Mouse (Mus musculus) heart, postnatal 14 days (tissue): ENCODE results near the gene Mettl8. TPM values are rescaled to one million over a fixed set of nuclear protein-coding genes. Genes with fewer than 3 reads are reported as not detected.
A peak's percentile ranks its signal among the peaks of the same experiment; 100 is the strongest.

Source experiments
- DNase-seq, 2 experiments: peaks; one replicate each; pipeline ENCODE4 v3.0.0; 2021 to 2022
- intact Hi-C: fragments of 180-260 bp; cut with DNase I; formaldehyde crosslinking; loops from one replicate; pipeline ENCODE4 v1.15.1; 2025
- long read RNA-seq, 2 experiments: library from polyadenylated mRNA; stranded (forward); transcript quantifications; one replicate each; pipeline ENCODE4 v2.0.0; 2021
- total RNA-seq, 2 experiments: library from RNA; stranded (reverse); gene quantifications; 2 replicates each; pipeline ENCODE4 v1.2.3; 2021

Gene Mettl8
- 1 to 10 TPM; 5.6 to 5.9 TPM for total RNA-seq
- long read RNA-seq, experiment 1, transcript Mettl8-204 (10 exons, 2,347 nt), result major isoform, 5 of 13 reads
- long read RNA-seq, experiment 1, partial matches to known transcripts, result 1 of 13 reads
- long read RNA-seq, experiment 1, other reads (novel, unspliced or antisense), result 7 of 13 reads
- long read RNA-seq, experiment 2, transcript Mettl8-204 (10 exons, 2,347 nt), result major isoform, 10 of 16 reads
- long read RNA-seq, experiment 2, partial matches to known transcripts, result 0 of 16 reads
- long read RNA-seq, experiment 2, other reads (novel, unspliced or antisense), result 6 of 16 reads

DNA sequence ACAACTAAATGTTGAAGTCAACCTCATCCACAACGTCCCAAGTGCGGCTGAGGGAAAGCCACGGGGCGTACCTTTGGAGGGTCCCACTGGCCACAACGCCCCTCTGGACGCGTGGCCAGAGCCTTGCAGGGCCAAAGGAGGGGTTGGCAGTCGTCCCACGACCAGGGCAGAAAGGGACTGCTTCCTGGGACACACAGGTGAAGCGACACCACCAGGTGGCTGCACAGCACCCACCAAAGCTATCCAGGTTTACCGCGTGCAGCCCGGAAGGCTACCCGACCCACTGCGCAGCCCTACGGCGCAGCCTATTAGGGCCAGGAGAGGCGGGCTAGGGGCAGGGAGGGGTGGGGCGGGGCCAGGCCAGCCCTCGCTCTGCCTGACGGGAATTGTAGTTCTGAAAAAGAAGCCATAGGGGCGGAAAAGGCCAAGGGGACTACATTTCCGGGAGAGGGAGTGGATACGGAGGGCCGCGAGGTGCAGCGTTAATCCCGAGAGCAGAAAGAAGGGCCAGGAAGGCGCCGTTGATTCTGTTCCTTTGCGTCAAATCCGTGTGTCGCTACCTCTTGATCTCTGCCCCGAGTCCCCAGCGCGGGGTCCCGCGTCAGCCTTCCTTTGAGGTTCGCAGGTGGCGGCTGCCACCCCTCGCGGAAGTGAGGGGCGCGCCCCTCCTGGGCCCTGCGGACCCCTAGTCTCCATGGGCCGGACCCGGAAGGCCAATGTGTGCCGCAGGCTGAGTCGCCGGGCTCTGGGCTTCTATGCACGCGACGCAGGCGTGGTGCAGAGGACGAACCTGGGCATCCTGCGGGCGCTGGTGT, at the start of gene Mettl8, which contains the start of gene Dcaf17:
TSS of gene Mettl8 (minus strand) at position 284 of the 815 bp plus-strand sequence.
TSS of gene Dcaf17 (plus strand) at position 29 of the 815 bp plus-strand sequence.
- intact Hi-C loops, result no loop called here
- peak; percentile 91 to 94 for DNase-seq

DNA sequence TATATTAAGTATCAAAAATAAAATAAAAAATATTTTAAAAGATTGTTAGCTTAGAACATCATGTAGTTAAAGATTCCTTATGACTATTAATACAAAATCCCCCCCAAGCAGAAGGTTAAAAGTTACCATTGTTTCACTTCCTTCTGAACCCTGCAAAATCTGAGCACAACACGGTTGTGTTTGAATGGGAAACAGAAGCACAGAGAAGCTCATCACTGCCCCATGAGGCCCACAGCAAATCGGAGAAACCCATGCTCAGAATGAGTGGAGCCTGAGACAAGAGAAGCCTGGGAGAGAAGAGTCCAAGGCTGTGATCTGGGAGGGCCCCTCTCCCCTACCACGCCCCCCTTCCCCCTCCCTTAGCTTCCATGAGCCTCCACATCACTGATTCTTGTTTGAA, 49.3 kb upstream of the Mettl8 start:
- intact Hi-C loops, result no loop called here
- no peak for DNase-seq

DNA sequence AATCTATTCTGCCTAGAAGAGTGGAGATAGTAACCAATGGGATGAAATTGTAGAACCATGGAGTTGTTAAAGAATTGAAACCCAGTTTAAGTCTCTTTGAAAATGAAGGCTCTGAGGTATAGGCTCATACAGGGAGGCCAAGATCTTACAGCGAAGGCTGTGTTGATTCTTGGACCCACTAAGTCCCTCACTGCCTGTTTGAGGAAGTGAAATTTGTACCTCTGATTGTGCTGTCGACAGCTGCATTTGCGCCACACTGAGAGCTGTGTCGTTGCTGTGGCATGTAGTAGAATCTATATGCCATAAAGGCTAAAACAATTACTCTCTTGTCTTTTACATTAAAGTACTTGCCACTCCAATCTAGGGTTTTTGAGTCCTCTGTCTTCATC, 47.9 kb upstream of the Mettl8 start:
- intact Hi-C loops, result no loop called here
- no peak for DNase-seq

- intact Hi-C loops, result no loop called here
These were observed 47.4 kb upstream of the Mettl8 start for GRCm38 (mm10) chr2:71102621-71103291.

GRCm38 (mm10) chr2:71096170-71096569, 40.8 kb upstream of the Mettl8 start:
- intact Hi-C loops, result no loop called here

More at GRCm38 (mm10) chr2:71102621-71103291, 47.4 kb upstream of the Mettl8 start:
- no peak for DNase-seq

DNA sequence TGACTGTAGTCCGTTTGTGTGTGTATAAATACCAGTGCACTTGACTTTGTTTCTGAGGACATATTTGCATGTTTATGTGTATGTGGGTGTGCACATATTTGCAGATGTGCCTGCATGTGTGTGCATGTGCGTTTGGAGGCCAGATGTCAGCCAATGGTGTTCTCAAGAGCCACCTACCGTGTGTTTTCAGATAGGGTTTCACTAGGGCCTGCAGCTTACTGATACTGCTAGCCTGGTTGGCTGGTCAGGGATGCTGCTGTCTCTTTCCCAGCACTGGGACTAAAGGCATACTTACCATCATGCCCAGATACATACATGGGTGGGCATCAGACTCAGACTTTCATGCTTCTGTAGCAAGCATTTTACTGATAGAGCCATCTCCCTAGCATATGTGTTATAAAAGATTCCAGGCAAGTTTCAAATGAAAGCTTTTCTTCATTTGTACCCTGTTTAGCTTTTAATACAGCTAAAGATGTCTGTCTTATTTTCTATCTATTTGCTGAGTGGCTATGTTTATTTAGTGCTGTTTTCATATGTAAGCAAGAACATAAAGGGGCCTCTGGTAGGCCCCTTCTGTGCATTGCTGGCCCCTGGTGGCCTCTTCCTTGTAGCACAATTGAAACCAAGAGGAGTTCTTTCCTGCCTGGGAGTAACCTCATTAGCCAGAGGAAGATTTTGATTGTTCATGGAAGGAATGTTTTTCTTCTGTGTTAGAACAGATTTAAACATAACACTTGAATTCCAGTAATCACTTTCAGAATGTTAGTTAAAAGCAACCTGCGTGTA, 35.5 kb upstream of the Mettl8 start:
- intact Hi-C loops, result no loop called here
- DNase-seq, result no peak

More at GRCm38 (mm10) chr2:71096170-71096569, 40.8 kb upstream of the Mettl8 start:
- no peak for DNase-seq

DNA sequence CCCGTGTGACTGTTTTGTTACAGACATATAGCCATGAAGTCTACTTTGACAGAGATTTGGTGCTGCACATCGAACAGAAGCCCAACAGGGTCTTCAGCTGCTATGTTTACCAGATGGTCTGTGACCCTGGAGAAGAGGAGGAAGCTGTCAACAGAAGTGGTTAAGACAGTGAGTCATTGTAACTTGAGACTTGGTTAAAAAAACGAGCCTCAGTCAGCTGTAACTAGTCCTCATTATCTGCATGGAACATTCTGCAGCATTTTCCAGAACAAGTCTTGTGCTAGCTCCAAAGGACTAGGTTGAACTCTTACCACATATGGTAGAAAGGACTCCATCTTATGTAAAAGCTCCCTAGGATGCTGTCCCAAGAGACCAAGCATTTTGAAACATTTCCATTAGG, 34.4 kb upstream of the Mettl8 start:
- intact Hi-C loops, result no loop called here
- no peak for DNase-seq

GRCm38 (mm10) chr2:71083454-71084193, 28.2 kb upstream of the Mettl8 start:
- intact Hi-C loops, result no loop called here
- no peak for DNase-seq

- DNase-seq, result no peak
- intact Hi-C loops, result no loop called here
These were observed 27.0 kb upstream of the Mettl8 start for GRCm38 (mm10) chr2:71082416-71082815.

GRCm38 (mm10) chr2:71073828-71074227, 18.4 kb upstream of the Mettl8 start:
- DNase-seq, result no peak
- intact Hi-C loops, result no loop called here

- intact Hi-C loops, result no loop called here
- no peak for DNase-seq
These were observed 17.9 kb upstream of the Mettl8 start for GRCm38 (mm10) chr2:71073330-71073729.

DNA sequence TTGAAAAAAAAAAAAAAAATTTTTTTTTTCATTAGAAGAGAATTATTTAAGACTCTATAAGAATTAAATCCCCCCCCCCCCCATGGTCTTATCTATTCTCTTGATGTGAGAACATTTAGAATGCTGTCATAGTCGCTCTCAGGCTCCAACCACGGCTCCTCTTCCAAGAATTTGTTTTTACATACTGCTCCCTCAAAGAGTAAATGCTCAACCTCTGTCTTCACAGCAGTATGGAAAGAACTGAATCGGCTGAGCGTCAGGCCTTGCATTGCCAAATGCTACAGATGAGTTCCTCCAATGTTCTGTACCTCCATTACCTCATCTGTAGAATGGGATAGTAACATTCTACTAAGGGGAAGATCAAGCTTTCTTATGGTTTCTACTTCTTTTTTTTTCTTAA, 16.2 kb upstream of the Mettl8 start:
- intact Hi-C loops, result no loop called here

GRCm38 (mm10) chr2:71056115-71056835, 892 bp upstream of the Mettl8 start:
- intact Hi-C loops, result no loop called here
- DNase-seq, result no peak

More for the DNA sequence above, 16.2 kb upstream of the Mettl8 start:
- DNase-seq, result no peak

GRCm38 (mm10) chr2:71054716-71055115, 667 bp downstream of the Mettl8 start:
- no peak for DNase-seq
- intact Hi-C loops, result no loop called here

GRCm38 (mm10) chr2:71050511-71050910, 4.9 kb downstream of the Mettl8 start:
- DNase-seq, result no peak
- intact Hi-C loops, result no loop called here

DNA sequence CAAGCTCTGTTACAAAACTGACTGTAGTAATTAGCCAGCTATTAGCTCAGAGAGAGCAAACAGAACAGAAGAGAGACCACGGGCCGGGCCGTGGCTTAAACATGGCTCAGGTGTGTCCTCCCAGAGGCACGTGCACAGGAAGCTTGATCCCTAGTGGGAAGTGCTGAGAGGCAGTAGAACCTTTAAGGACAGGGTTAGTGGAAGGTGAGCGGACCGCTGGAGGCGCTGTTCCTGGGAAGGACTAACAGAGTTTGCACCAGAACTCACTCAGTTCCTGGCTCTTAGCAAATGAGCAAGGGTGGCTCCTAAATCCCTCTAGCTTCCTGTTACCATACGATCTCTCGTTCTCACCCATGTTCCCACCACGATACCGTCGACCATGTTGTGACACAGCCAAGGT, 6.5 kb downstream of the Mettl8 start:
- intact Hi-C loops, result no loop called here
- DNase-seq, result no peak

DNA sequence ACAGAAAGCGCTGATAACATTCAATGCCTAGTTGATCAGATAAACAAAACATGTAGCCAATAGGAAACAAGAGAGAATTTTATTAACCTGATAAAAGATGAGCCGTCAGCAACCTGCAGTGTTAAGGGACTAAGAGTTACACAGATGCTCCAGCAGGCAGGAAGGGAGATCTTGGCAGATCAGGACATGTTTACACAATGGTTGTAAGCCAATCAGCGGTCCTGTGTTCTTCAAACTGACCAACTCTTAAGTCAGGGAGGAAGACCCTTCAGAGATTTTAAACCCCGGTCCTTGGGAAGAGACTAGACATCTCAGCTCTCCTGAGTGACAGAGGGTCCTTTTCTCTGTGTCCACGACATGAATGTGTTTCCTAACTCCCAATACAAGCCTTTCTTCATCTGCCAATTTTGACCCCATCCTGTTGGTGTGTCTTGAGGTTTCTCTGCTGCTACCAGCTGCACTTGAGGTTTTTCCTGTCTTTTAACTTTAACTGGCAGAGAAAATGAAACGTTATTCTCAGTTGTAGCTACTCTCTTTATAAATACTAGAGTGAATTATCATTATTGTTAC, 8.5 kb downstream of the Mettl8 start:
- no peak for DNase-seq
- intact Hi-C loops, result no loop called here

- intact Hi-C loops, result no loop called here
- DNase-seq, result no peak
These were observed 9.2 kb downstream of the Mettl8 start for GRCm38 (mm10) chr2:71046151-71046550.
